Mouse (Mus musculus) midbrain, embryonic 15.5 days (tissue): ENCODE data around the gene Prkar1b. TPM values are rescaled to one million over a fixed set of nuclear protein-coding genes. Genes with fewer than 3 reads are reported as not detected.

Source experiments
- ATAC-seq: fragments of 200-750 bp; cut with Nextera tagmentation; replicated peaks from 2 replicates; pipeline ENCODE4 v1.8.0; 2017; ENCODE audit warnings: moderate TSS enrichment
- H3K27ac ChIP-seq: fragments of 300-500 bp; sonication (generic); 2 replicates; pipeline ENCODE4 v1.5.1; 2015; ENCODE audit warnings: mild to moderate bottlenecking, inconsistent platforms
- H3K27me3 ChIP-seq: fragments of 300-500 bp; sonication (generic); replicated peaks from 2 replicates; pipeline ENCODE4 v1.6.1; 2015; ENCODE audit warnings: inconsistent platforms
- H3K36me3 ChIP-seq: fragments of 300-500 bp; sonication (generic); replicated peaks from 2 replicates; pipeline ENCODE4 v1.6.1; 2015; ENCODE audit warnings: inconsistent platforms
- H3K4me1 ChIP-seq: fragments of 300-500 bp; sonication (generic); 2 replicates; pipeline ENCODE4 v1.6.1; 2015; ENCODE audit warnings: inconsistent platforms
- H3K4me2 ChIP-seq: fragments of 300-500 bp; sonication (generic); 2 replicates; pipeline ENCODE4 v1.6.1; 2015; ENCODE audit warnings: inconsistent platforms, mild to moderate bottlenecking, moderate library complexity
- H3K4me3 ChIP-seq: fragments of 300-500 bp; sonication (generic); 2 replicates; pipeline ENCODE4 v1.5.1; 2015; ENCODE audit warnings: mild to moderate bottlenecking, inconsistent platforms
- H3K9ac ChIP-seq: fragments of 300-500 bp; sonication (generic); 2 replicates; pipeline ENCODE4 v1.6.1; 2015; ENCODE audit warnings: mild to moderate bottlenecking, inconsistent platforms
- H3K9me3 ChIP-seq: fragments of 300-500 bp; sonication (generic); 2 replicates; pipeline ENCODE4 v1.6.1; 2016; ENCODE audit warnings: inconsistent platforms
- WGBS: fragments of 180-500 bp; shearing (Covaris S2); methylation state at CpG from one replicate; pipeline ENCODE4 v1.1.7; 2015; ENCODE audit warnings: mixed read lengths; 5-methylcytosine and 5-hydroxymethylcytosine counted together
- polyA plus RNA-seq: library from polyadenylated mRNA; unstranded; fragments of >200 nt; fragmentation: Nextera tagmentation; extraction: Ambion mirVana; gene quantifications from 2 replicates; pipeline ENCODE4 v1.2.1, GENCODE M21; 2015

Prkar1b gene
- polyA plus RNA-seq, 1 experiment from 2014 or later, result 316 TPM

- H3K36me3 ChIP-seq, result no peaks in the 10 kb centered on the region
- WGBS, result 83% methylated on average over 7 of the region's 7 CpGs
- H3K4me1 ChIP-seq, result peaks cover 37% of the 10 kb centered on the region
- no peak overlapping the region for H3K9ac ChIP-seq
- no peak overlapping the region for H3K27ac ChIP-seq
- no peaks in the 10 kb centered on the region for H3K9me3 ChIP-seq
- no peak for ATAC-seq
- peaks cover 36% of the 10 kb centered on the region for H3K27me3 ChIP-seq
- H3K4me3 ChIP-seq, result no peak overlapping the region
- H3K4me2 ChIP-seq, result no peak overlapping the region
Measured at GRCm38 (mm10) chr5:138999716-139000115, 150.1 kb downstream of the Prkar1b start.

DNA sequence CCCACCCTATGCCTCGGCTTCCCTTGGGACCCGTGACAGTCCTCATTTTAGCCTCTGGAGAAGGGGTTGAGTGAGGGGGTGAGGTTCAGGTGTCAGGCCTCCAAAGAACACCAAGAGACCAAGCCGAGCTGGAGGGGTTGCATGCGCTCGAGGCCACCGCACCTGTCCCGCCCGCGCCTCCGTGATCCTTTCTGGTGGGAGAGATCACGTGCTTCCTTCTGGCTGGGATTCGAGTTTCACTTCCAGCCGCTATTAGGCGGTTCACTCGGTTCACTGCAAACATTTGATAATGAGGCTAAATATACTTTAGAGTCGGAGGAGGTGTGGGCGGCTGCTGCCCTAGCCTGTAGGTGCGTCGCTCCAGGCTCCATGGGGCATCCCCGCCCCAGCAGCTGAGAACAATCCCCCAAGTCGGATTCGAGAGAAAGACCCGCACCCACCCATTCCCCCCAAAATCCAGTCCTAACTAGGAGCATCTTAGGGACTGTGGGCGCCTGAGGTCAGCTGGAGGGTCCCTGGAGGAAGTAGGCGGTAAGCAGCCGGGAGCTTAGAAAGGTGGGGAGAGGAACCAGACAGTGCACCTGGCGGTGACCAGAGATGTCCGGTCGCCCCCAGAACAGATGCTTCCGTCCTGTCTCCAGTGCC, 151.7 kb downstream of the Prkar1b start:
- H3K4me1 ChIP-seq, result peaks cover 53% of the 10 kb centered on the region
- ATAC-seq, result no peak
- peaks cover 36% of the 10 kb centered on the region for H3K27me3 ChIP-seq
- H3K9ac ChIP-seq, result 0 out of 2 replicates have a peak overlapping the region, but pooled peaks have one; percentile 21
- no peaks in the 10 kb centered on the region for H3K36me3 ChIP-seq
- H3K9me3 ChIP-seq, result no peaks in the 10 kb centered on the region
- peak overlapping the region; percentile 98 for H3K4me2 ChIP-seq
- H3K27ac ChIP-seq, result no peak overlapping the region
- WGBS, result 2% methylated on average over 30 of the region's 30 CpGs
- H3K4me3 ChIP-seq, result peak overlapping the region; percentile 76

DNA sequence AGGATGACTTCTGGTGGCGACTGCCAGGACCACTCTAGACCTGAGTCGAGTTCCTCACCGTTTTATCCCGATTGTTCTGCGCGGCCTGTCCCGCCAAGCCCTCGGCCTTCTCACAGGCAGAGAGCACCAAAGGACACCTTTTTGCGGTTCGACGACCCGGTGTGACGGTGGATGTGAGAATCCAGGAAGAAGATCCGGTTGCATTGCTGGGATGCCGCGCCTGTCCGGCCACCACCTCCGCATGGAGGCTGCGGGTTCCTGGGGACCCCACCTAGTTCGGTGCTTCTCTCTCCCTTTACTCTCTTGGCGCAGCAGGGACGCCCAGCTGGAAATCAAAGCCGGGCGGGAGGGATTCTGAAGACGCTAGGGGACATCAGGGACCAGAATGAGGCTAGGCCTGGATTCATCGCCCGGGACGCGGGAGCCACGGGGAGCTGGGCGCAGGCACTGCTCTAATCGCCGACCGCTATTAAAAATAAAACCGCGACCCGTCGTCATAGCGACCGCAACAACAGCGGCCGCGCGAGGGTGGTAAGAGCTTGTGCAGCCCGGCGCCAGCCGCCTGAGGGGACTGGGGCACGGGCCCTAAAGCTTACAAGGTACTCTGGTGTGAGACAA, 152.5 kb downstream of the Prkar1b start, which contains the start of gene Pdgfa:
Gene Pdgfa, minus strand, starts transcription at position 200 of the 618 bp plus-strand sequence.
- peak within 1 kb of the TSS; percentile 98 for H3K4me2 ChIP-seq
- 1% methylated on average over 48 of the region's 48 CpGs for WGBS
- H3K4me1 ChIP-seq, result peaks cover 61% of the 10 kb centered on the region
- H3K36me3 ChIP-seq, result no peaks in the 10 kb centered on the region
- peak within 1 kb of the TSS; percentile 76 for H3K4me3 ChIP-seq
- peaks cover 44% of the 10 kb centered on the region for H3K27me3 ChIP-seq
- peak within 1 kb of the TSS; percentile 76 for H3K9ac ChIP-seq
- H3K9me3 ChIP-seq, result no peaks in the 10 kb centered on the region
- peak; percentile 41 for ATAC-seq
- H3K27ac ChIP-seq, result peak within 1 kb of the TSS; percentile 89

- Histone ChIP-seq H3K27ac (peak overlapping the region; percentile 89), H3K4me1 (peaks cover 63% of the 10 kb centered on the region), H3K27me3 (peaks cover 52% of the 10 kb centered on the region), H3K36me3 (no peaks in the 10 kb centered on the region), H3K4me3 (peak overlapping the region; percentile 76), H3K4me2 (peak overlapping the region; percentile 98), H3K9me3 (no peaks in the 10 kb centered on the region), H3K9ac (peak overlapping the region; percentile 76)
- WGBS, result 4% methylated on average over 24 of the region's 24 CpGs
- peak; percentile 17; the same call in 1 of the 2 replicates for ATAC-seq
Measured at GRCm38 (mm10) chr5:138996322-138997073, 153.3 kb downstream of the Prkar1b start.

- Histone ChIP-seq H3K4me2 (peak overlapping the region; percentile 98), H3K27me3 (peaks cover 59% of the 10 kb centered on the region), H3K4me3 (peak overlapping the region; percentile 76), H3K4me1 (peaks cover 63% of the 10 kb centered on the region), H3K9me3 (no peaks in the 10 kb centered on the region), H3K27ac (peak overlapping the region; percentile 89), H3K36me3 (no peaks in the 10 kb centered on the region), H3K9ac (peak overlapping the region; percentile 76)
- under 1% methylated on average over 42 of the region's 52 CpGs for WGBS
- peak; percentile 47 for ATAC-seq
Measured at GRCm38 (mm10) chr5:138995721-138996311, 154.0 kb downstream of the Prkar1b start.

GRCm38 (mm10) chr5:138994786-138995720, 154.7 kb downstream of the Prkar1b start:
- Histone ChIP-seq H3K4me1 (peaks cover 63% of the 10 kb centered on the region), H3K9ac (peak overlapping the region; percentile 76), H3K27ac (peak overlapping the region; percentile 89), H3K36me3 (no peaks in the 10 kb centered on the region), H3K4me2 (peak overlapping the region; percentile 98), H3K9me3 (no peaks in the 10 kb centered on the region), H3K27me3 (peaks cover 59% of the 10 kb centered on the region), H3K4me3 (peak overlapping the region; percentile 76)
- under 1% methylated on average over 122 of the region's 127 CpGs for WGBS
- ATAC-seq, result peak; percentile 55

DNA sequence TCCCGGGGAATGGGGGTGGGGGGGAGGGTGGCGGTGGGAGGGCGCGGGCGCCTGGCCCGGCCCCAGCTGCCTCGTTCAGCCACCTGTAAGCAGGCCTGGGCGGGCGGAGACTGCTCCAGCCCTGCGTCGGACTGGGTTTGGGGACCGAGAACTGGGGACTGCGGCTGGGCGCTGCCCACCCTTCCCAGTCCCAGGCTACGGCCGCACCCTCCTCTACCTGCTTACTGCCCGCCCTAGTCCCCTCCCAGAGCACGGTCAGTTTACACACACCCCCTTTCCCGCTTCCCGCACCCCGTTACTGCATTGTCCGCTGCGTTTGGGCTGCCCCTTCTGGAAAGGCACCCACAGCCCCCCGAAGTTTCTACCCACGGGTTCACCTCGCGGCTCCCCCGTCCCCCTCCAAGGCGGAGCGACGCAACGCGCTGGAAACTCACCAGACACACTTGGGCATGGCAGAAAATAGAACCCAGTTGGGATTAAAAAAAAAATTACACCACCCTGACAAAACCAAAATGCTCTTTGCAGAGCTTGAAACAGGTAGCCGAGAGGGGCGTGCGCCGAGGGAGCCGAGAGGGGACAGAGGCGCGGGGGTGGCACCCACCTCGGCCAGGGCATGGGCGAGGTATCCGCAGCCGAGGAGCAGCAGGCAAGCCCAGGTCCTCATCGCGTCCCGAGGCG, 155.6 kb downstream of the Prkar1b start:
- H3K27ac ChIP-seq, result peak overlapping the region; percentile 89
- peak overlapping the region; percentile 76 for H3K9ac ChIP-seq
- no peaks in the 10 kb centered on the region for H3K36me3 ChIP-seq
- H3K4me1 ChIP-seq, result peaks cover 63% of the 10 kb centered on the region
- H3K4me3 ChIP-seq, result peak overlapping the region; percentile 76
- under 1% methylated on average over 47 of the region's 48 CpGs for WGBS
- peak; percentile 8; the same call in 1 of the 2 replicates for ATAC-seq
- no peaks in the 10 kb centered on the region for H3K9me3 ChIP-seq
- peaks cover 53% of the 10 kb centered on the region for H3K27me3 ChIP-seq
- peak overlapping the region; percentile 98 for H3K4me2 ChIP-seq

- peak overlapping the region; percentile 76 for H3K9ac ChIP-seq
- H3K27ac ChIP-seq, result no peak overlapping the region
- WGBS, result under 1% methylated on average over 36 of the region's 40 CpGs
- peak overlapping the region; percentile 98 for H3K4me2 ChIP-seq
- no peak for ATAC-seq
- no peaks in the 10 kb centered on the region for H3K36me3 ChIP-seq
- H3K27me3 ChIP-seq, result peaks cover 46% of the 10 kb centered on the region
- no peaks in the 10 kb centered on the region for H3K9me3 ChIP-seq
- peak overlapping the region; percentile 76 for H3K4me3 ChIP-seq
- H3K4me1 ChIP-seq, result peaks cover 63% of the 10 kb centered on the region
Measured at GRCm38 (mm10) chr5:138993371-138994107, 156.3 kb downstream of the Prkar1b start.

GRCm38 (mm10) chr5:138992611-138993370, 157.0 kb downstream of the Prkar1b start:
- peak overlapping the region; percentile 98 for H3K4me2 ChIP-seq
- no peaks in the 10 kb centered on the region for H3K9me3 ChIP-seq
- peaks cover 38% of the 10 kb centered on the region for H3K27me3 ChIP-seq
- H3K27ac ChIP-seq, result no peak overlapping the region
- peaks cover 63% of the 10 kb centered on the region for H3K4me1 ChIP-seq
- no peaks in the 10 kb centered on the region for H3K36me3 ChIP-seq
- peak overlapping the region; percentile 76 for H3K4me3 ChIP-seq
- peak overlapping the region; percentile 76 for H3K9ac ChIP-seq
- WGBS, result 2% methylated on average over 59 of the region's 59 CpGs
- ATAC-seq, result no peak

- Histone ChIP-seq H3K27me3 (peaks cover 30% of the 10 kb centered on the region), H3K36me3 (no peaks in the 10 kb centered on the region), H3K4me1 (peaks cover 52% of the 10 kb centered on the region), H3K27ac (no peak overlapping the region), H3K9ac (no peak overlapping the region), H3K4me3 (no peak overlapping the region), H3K4me2 (no peak overlapping the region), H3K9me3 (no peaks in the 10 kb centered on the region)
- 36% methylated on average over 4 of the region's 4 CpGs for WGBS
- no peak for ATAC-seq
Measured at GRCm38 (mm10) chr5:138991734-138992133, 158.1 kb downstream of the Prkar1b start.
